Mouse (Mus musculus): ENCODE results near the gene H2afy.

DNA sequence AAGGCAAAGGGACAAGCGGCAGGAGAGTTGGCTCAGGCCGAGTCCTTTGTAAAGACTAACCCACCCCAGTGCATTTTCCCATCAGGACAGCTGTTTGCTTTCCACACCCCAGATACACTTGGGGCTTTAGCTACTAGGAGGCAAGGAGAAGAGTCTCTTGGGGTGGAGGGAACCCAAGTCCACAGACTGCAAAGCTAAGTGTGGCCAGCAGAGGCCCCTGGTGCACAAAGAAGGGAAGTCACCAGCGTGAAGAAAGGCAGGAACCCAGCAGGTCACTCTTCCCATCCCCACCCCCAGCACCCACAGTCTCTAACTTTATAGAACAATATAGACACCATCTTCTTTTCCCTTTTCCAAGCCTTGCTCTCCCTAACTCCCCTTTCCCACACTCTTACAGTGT, 9.4 kb upstream of the H2afy start:
- TF ChIP-seq CTCF (IDR thresholded peaks at IDR 0.05; ENCODE audit: insufficient read depth, low read depth, low read length) (no peak), POLR2A (IDR thresholded peaks at IDR 0.05; ENCODE audit: insufficient read depth, low read depth, low read length) (no peak)

Measured in olfactory bulb, adult 2 months (tissue).